Mouse (Mus musculus): ENCODE data around the gene Ppif.

DNA sequence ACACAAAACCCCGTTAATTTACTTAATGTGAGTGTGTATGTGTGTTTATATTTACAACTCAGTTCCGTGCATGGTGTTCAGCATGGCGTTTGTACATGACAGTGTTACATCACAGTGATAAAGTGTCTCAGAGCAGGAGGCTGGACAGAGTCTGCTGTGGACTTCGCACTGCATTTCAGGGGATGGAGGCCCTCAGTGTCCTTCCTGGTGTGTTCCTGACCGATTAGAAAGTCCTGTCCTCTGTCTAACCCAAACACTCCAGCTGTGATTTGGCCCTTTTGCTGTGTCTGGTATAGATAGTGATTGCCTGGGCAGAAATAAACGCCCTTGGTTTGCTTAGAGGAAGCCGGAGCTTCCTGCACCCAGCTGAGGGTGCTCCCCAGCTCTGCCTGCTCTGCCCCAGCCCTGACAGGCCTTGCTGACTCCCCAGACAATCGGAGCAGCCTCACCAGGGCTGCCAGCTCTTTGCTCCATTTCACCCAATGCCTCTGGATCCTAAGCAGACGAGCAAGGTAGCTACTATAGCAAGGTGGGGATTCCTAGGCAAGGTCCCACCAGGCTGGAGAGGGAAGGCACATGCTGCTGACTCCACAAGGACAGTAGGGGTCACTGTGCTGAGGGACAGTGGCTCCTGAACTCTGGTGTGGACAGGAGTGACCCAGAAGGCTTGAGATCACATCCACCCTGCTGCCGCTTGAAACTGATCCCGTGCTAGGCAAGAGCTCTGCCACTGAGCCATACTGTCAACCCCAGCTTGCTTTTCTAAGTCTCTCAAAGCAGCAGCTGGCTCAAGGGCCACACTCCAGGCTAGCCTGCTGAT lies 51.6 kb downstream of the Ppif start:
- TF ChIP-seq CHD2 (IDR thresholded peaks at IDR 0.05; ENCODE audit: low read depth, low read length) (no peak), HCFC1 (IDR thresholded peaks at IDR 0.05; ENCODE audit: borderline replicate concordance, insufficient read depth, low read length) (no peak), ZNF384 (IDR thresholded peaks at IDR 0.05; ENCODE audit: low read depth, low read length) (no peak), MAFK (IDR thresholded peaks at IDR 0.05; ENCODE audit: insufficient read depth, low read depth, low read length) (no peak)

All from ES-E14 (cell line).